Mouse (Mus musculus) kidney, adult 2 months (tissue): Measurements from ENCODE around the gene Apaf1. TPM values are rescaled to one million over a fixed set of nuclear protein-coding genes. Genes with fewer than 3 reads are reported as not detected.
A peak's percentile ranks its signal among the peaks of the same experiment; 100 is the strongest.

Experiments used
- DNase-seq: peaks from one replicate; pipeline ENCODE4 v3.0.0; 2021
- H3K27ac ChIP-seq: fragments of 200-500 bp; 2 replicates; pipeline ENCODE4 v1.5.1; 2012; ENCODE audit warnings: low read depth, low read length, control low read depth, inconsistent platforms; ENCODE audit not compliant: insufficient read depth
- H3K27me3 ChIP-seq: fragments of 200-500 bp; replicated peaks from 2 replicates; pipeline ENCODE4 v1.6.1; 2012; ENCODE audit warnings: mild to moderate bottlenecking, moderate library complexity, low read length, inconsistent platforms; ENCODE audit not compliant: control insufficient read depth, insufficient read depth
- H3K36me3 ChIP-seq: fragments of 200-500 bp; 2 replicates; pipeline ENCODE4 v1.6.1; 2012; ENCODE audit warnings: mild to moderate bottlenecking, moderate library complexity, low read length, inconsistent platforms; ENCODE audit not compliant: control insufficient read depth, insufficient read depth
- H3K4me1 ChIP-seq: fragments of 200-500 bp; 2 replicates; pipeline ENCODE4 v1.6.1; 2011; ENCODE audit warnings: low read length; ENCODE audit not compliant: control insufficient read depth, insufficient read depth
- H3K4me3 ChIP-seq: fragments of 200-500 bp; 2 replicates; pipeline ENCODE4 v1.5.1; 2011; ENCODE audit warnings: mild to moderate bottlenecking, low read depth, low read length, control low read depth; ENCODE audit not compliant: insufficient read depth
- CTCF ChIP-seq: fragments of 200-500 bp; conservative IDR thresholded peaks from 2 replicates; pipeline ENCODE4 v1.5.1; 2011; ENCODE audit warnings: low read depth, mild to moderate bottlenecking, control low read depth, low read length, moderate library complexity, mixed read lengths; ENCODE audit not compliant: insufficient read depth, insufficient read length
- POLR2A ChIP-seq: fragments of 200-500 bp; IDR thresholded peaks from one replicate; pipeline ENCODE4 v1.6.1; 2011; ENCODE audit warnings: low read depth, low read length, control low read depth
- WGBS: fragments of 180-500 bp; shearing (Covaris S2); methylation state at CpG from one replicate; pipeline ENCODE4 v1.1.7; 2018; 5-methylcytosine and 5-hydroxymethylcytosine counted together
- polyA plus RNA-seq: library from polyadenylated mRNA; depleted of rRNA; stranded (reverse); fragments of >200 nt; gene quantifications from 2 replicates; pipeline ENCODE4 v1.2.3, GENCODE M21; 2012; rRNA removed

Apaf1 gene
- 3.1 and 4.4 TPM in 2 replicates for polyA plus RNA-seq

GRCm38 (mm10) chr10:91082550-91083392 is at the start of gene Apaf1, which contains the start of gene Ikbip:
TSS of gene Apaf1 (minus strand) at chr10:91082770.
TSS of gene Ikbip (plus strand) at chr10:91082940.
- 1% methylated on average over 86 of the region's 87 CpGs for WGBS
- H3K36me3 ChIP-seq: no peaks in the 10 kb centered on the region
- H3K4me1 ChIP-seq: no peaks in the 10 kb centered on the region
- H3K27me3 ChIP-seq: no peaks in the 10 kb centered on the region
- H3K27ac ChIP-seq: peak within 1 kb of the TSS; percentile 47
- DNase-seq: peak; percentile 100
- peak; percentile 21 for TF ChIP-seq POLR2A
- TF ChIP-seq CTCF: no peak
- peak within 1 kb of the TSS; percentile 92 for H3K4me3 ChIP-seq

- no peaks in the 10 kb centered on the region for H3K27me3 ChIP-seq
- TF ChIP-seq POLR2A (no peak), CTCF (no peak)
- no peak overlapping the region for H3K4me3 ChIP-seq
- H3K36me3 ChIP-seq: no peaks in the 10 kb centered on the region
- H3K4me1 ChIP-seq: peaks cover 8% of the 10 kb centered on the region; the same call in 1 of the 2 replicates
- WGBS: 98% methylated on average over 1 of the region's 1 CpGs
- no peak for DNase-seq
- no peak overlapping the region for H3K27ac ChIP-seq
Observed at GRCm38 (mm10) chr10:91131565-91131964, 49.0 kb upstream of the Apaf1 start.

GRCm38 (mm10) chr10:91130792-91131191 is 48.2 kb upstream of the Apaf1 start:
- WGBS: 99% methylated on average over 3 of the region's 3 CpGs
- Histone ChIP-seq H3K36me3 (no peaks in the 10 kb centered on the region), H3K27ac (no peak overlapping the region), H3K4me3 (no peak overlapping the region), H3K27me3 (no peaks in the 10 kb centered on the region), H3K4me1 (peaks cover 8% of the 10 kb centered on the region; the same call in 1 of the 2 replicates)
- TF ChIP-seq CTCF (no peak), POLR2A (no peak)
- no peak for DNase-seq

- Histone ChIP-seq H3K4me1 (peaks cover 12% of the 10 kb centered on the region; the same call in 1 of the 2 replicates), H3K27me3 (no peaks in the 10 kb centered on the region), H3K4me3 (no peak overlapping the region), H3K36me3 (no peaks in the 10 kb centered on the region), H3K27ac (peak overlapping the region; percentile 59; the same call in 1 of the 2 replicates)
- WGBS: 24% methylated on average over 1 of the region's 1 CpGs
- peak; percentile 89 for DNase-seq
- TF ChIP-seq CTCF (no peak), POLR2A (no peak)
Observed at GRCm38 (mm10) chr10:91128551-91129160, 46.1 kb upstream of the Apaf1 start.

- Histone ChIP-seq H3K27me3 (no peaks in the 10 kb centered on the region), H3K4me3 (no peak overlapping the region), H3K27ac (peak overlapping the region; percentile 97), H3K36me3 (no peaks in the 10 kb centered on the region), H3K4me1 (peaks cover 12% of the 10 kb centered on the region; the same call in 1 of the 2 replicates)
- TF ChIP-seq POLR2A (no peak), CTCF (no peak)
- no peak for DNase-seq
- WGBS: 47% methylated on average over 2 of the region's 2 CpGs
Observed at GRCm38 (mm10) chr10:91127395-91127794, 44.8 kb upstream of the Apaf1 start.

- TF ChIP-seq CTCF (no peak), POLR2A (no peak)
- Histone ChIP-seq H3K27me3 (no peaks in the 10 kb centered on the region), H3K4me3 (no peak overlapping the region), H3K36me3 (peaks cover 3% of the 10 kb centered on the region), H3K4me1 (peaks cover 15% of the 10 kb centered on the region; the same call in 1 of the 2 replicates), H3K27ac (peak overlapping the region; percentile 97)
- WGBS: 44% methylated on average over 10 of the region's 10 CpGs
- peak; percentile 70 for DNase-seq
Observed at GRCm38 (mm10) chr10:91126618-91127355, 44.2 kb upstream of the Apaf1 start.
